Mouse (Mus musculus) hindbrain, embryonic 16.5 days (tissue): Measurements from ENCODE around the gene 2010111I01Rik. TPM values are rescaled to one million over a fixed set of nuclear protein-coding genes. Genes with fewer than 3 reads are reported as not detected.

ENCODE experiments used
- ATAC-seq: fragments of 200-750 bp; cut with Nextera tagmentation; 2 replicates; pipeline ENCODE4 v1.8.0; 2017; ENCODE audit warnings: moderate TSS enrichment, moderate library complexity
- H3K27ac ChIP-seq: fragments of 300-500 bp; sonication (generic); 2 replicates; pipeline ENCODE4 v1.5.1; 2014; ENCODE audit warnings: low read depth, mild to moderate bottlenecking, control low read depth, low read length, moderate library complexity
- H3K27me3 ChIP-seq: fragments of 300-500 bp; sonication (generic); replicated peaks from 2 replicates; pipeline ENCODE4 v1.6.1; 2014; ENCODE audit warnings: low read length; ENCODE audit not compliant: control insufficient read depth, insufficient read depth
- H3K36me3 ChIP-seq: fragments of 300-500 bp; sonication (generic); 2 replicates; pipeline ENCODE4 v1.6.1; 2014; ENCODE audit warnings: mild to moderate bottlenecking, low read length, moderate library complexity, mixed read lengths; ENCODE audit not compliant: control insufficient read depth, insufficient read depth
- H3K4me1 ChIP-seq: fragments of 300-500 bp; sonication (generic); 2 replicates; pipeline ENCODE4 v1.6.1; 2014; ENCODE audit warnings: low read depth, low read length; ENCODE audit not compliant: control insufficient read depth, insufficient read depth
- H3K4me2 ChIP-seq: fragments of 300-500 bp; sonication (generic); 2 replicates; pipeline ENCODE4 v1.6.1; 2014; ENCODE audit warnings: mild to moderate bottlenecking, low read length, control low read depth, moderate library complexity
- H3K4me3 ChIP-seq: fragments of 300-500 bp; sonication (generic); 2 replicates; pipeline ENCODE4 v1.5.1; 2014; ENCODE audit warnings: mild to moderate bottlenecking, low read length, control low read depth, moderate library complexity
- H3K9ac ChIP-seq: fragments of 300-500 bp; sonication (generic); 2 replicates; pipeline ENCODE4 v1.6.1; 2014; ENCODE audit warnings: low read depth, mild to moderate bottlenecking, control low read depth, low read length, moderate library complexity
- H3K9me3 ChIP-seq: fragments of 300-500 bp; sonication (generic); 2 replicates; pipeline ENCODE4 v1.6.1; 2014; ENCODE audit warnings: mild to moderate bottlenecking, low read length, moderate library complexity; ENCODE audit not compliant: control insufficient read depth
- WGBS: fragments of 180-500 bp; shearing (Covaris S2); extraction: QIAGEN DNeasy Blood & Tissue Kit; methylation state at CpG from one replicate; pipeline ENCODE4 v1.1.7; 2014; 5-methylcytosine and 5-hydroxymethylcytosine counted together
- polyA plus RNA-seq: library from polyadenylated mRNA; unstranded; fragments of >200 nt; fragmentation: Nextera tagmentation; extraction: Ambion mirVana; gene quantifications from 2 replicates; pipeline ENCODE4 v1.2.1, GENCODE M21; 2015

The 2010111I01Rik gene
- polyA plus RNA-seq, 1 experiment from 2014 or later: 28.6 TPM

GRCm38 (mm10) chr13:63316407-63316806 is 351.7 kb downstream of the 2010111I01Rik start:
- H3K4me2 ChIP-seq: no peak overlapping the region
- 93% methylated on average over 5 of the region's 5 CpGs for WGBS
- no peaks in the 10 kb centered on the region for H3K27me3 ChIP-seq
- no peak overlapping the region for H3K9ac ChIP-seq
- 0 out of 2 replicates have a peak, but pooled peaks cover 2% of the 10 kb centered on the region for H3K36me3 ChIP-seq
- H3K27ac ChIP-seq: no peak overlapping the region
- H3K9me3 ChIP-seq: no peaks in the 10 kb centered on the region
- no peaks in the 10 kb centered on the region for H3K4me1 ChIP-seq
- H3K4me3 ChIP-seq: no peak overlapping the region
- ATAC-seq: no peak

GRCm38 (mm10) chr13:63317681-63318104 is 353.0 kb downstream of the 2010111I01Rik start:
- Histone ChIP-seq H3K9ac (no peak overlapping the region), H3K36me3 (no peaks in the 10 kb centered on the region), H3K27me3 (no peaks in the 10 kb centered on the region), H3K4me1 (no peaks in the 10 kb centered on the region), H3K9me3 (no peaks in the 10 kb centered on the region), H3K4me3 (no peak overlapping the region), H3K27ac (no peak overlapping the region), H3K4me2 (no peak overlapping the region)
- 47% methylated on average over 7 of the region's 7 CpGs for WGBS
- peak; percentile 64; the same call in 1 of the 2 replicates for ATAC-seq

GRCm38 (mm10) chr13:63319814-63320213 is 355.1 kb downstream of the 2010111I01Rik start:
- no peak for ATAC-seq
- H3K4me2 ChIP-seq: no peak overlapping the region
- H3K4me3 ChIP-seq: no peak overlapping the region
- 92% methylated on average over 7 of the region's 7 CpGs for WGBS
- H3K9ac ChIP-seq: no peak overlapping the region
- H3K9me3 ChIP-seq: no peaks in the 10 kb centered on the region
- no peaks in the 10 kb centered on the region for H3K36me3 ChIP-seq
- H3K27ac ChIP-seq: no peak overlapping the region
- no peaks in the 10 kb centered on the region for H3K27me3 ChIP-seq
- no peaks in the 10 kb centered on the region; the same call in 1 of the 2 replicates for H3K4me1 ChIP-seq

- WGBS: 71% methylated on average over 5 of the region's 5 CpGs
- Histone ChIP-seq H3K4me2 (no peak overlapping the region), H3K4me3 (no peak overlapping the region), H3K36me3 (no peaks in the 10 kb centered on the region), H3K9me3 (no peaks in the 10 kb centered on the region), H3K9ac (no peak overlapping the region), H3K27ac (no peak overlapping the region), H3K27me3 (no peaks in the 10 kb centered on the region), H3K4me1 (no peaks in the 10 kb centered on the region; the same call in 1 of the 2 replicates)
- no peak for ATAC-seq
Observed at GRCm38 (mm10) chr13:63321689-63322088, 357.0 kb downstream of the 2010111I01Rik start.

- Histone ChIP-seq H3K9me3 (no peaks in the 10 kb centered on the region), H3K4me1 (no peaks in the 10 kb centered on the region; the same call in 1 of the 2 replicates), H3K4me3 (no peak overlapping the region), H3K27ac (no peak overlapping the region), H3K4me2 (no peak overlapping the region), H3K9ac (no peak overlapping the region), H3K27me3 (no peaks in the 10 kb centered on the region), H3K36me3 (no peaks in the 10 kb centered on the region)
- WGBS: 87% methylated on average over 6 of the region's 6 CpGs
- no peak for ATAC-seq
Observed at GRCm38 (mm10) chr13:63322756-63323155, 358.1 kb downstream of the 2010111I01Rik start.

GRCm38 (mm10) chr13:63323286-63324075 is 358.8 kb downstream of the 2010111I01Rik start:
- no peaks in the 10 kb centered on the region for H3K27me3 ChIP-seq
- H3K27ac ChIP-seq: no peak overlapping the region
- H3K4me2 ChIP-seq: no peak overlapping the region
- no peaks in the 10 kb centered on the region; the same call in 1 of the 2 replicates for H3K4me1 ChIP-seq
- no peaks in the 10 kb centered on the region for H3K36me3 ChIP-seq
- H3K9ac ChIP-seq: no peak overlapping the region
- ATAC-seq: peak; percentile 48; the same call in 1 of the 2 replicates
- 72% methylated on average over 9 of the region's 9 CpGs for WGBS
- no peak overlapping the region for H3K4me3 ChIP-seq
- H3K9me3 ChIP-seq: no peaks in the 10 kb centered on the region

GRCm38 (mm10) chr13:63324311-63324710 is 359.6 kb downstream of the 2010111I01Rik start:
- no peaks in the 10 kb centered on the region for H3K9me3 ChIP-seq
- no peaks in the 10 kb centered on the region; the same call in 1 of the 2 replicates for H3K4me1 ChIP-seq
- H3K27me3 ChIP-seq: no peaks in the 10 kb centered on the region
- WGBS: 74% methylated on average over 3 of the region's 3 CpGs
- H3K27ac ChIP-seq: no peak overlapping the region
- ATAC-seq: no peak
- H3K9ac ChIP-seq: no peak overlapping the region
- H3K4me2 ChIP-seq: no peak overlapping the region
- no peaks in the 10 kb centered on the region for H3K36me3 ChIP-seq
- no peak overlapping the region for H3K4me3 ChIP-seq

- H3K27me3 ChIP-seq: no peaks in the 10 kb centered on the region
- peak overlapping the region; percentile 27; the same call in 1 of the 2 replicates for H3K27ac ChIP-seq
- 82% methylated on average over 10 of the region's 10 CpGs for WGBS
Observed at GRCm38 (mm10) chr13:63324978-63325848, 360.5 kb downstream of the 2010111I01Rik start.

GRCm38 (mm10) chr13:63326015-63326414 is 361.3 kb downstream of the 2010111I01Rik start:
- H3K27ac ChIP-seq: no peak overlapping the region
- H3K9ac ChIP-seq: no peak overlapping the region
- 87% methylated on average over 2 of the region's 2 CpGs for WGBS
- no peaks in the 10 kb centered on the region for H3K9me3 ChIP-seq
- no peak overlapping the region for H3K4me2 ChIP-seq
- H3K4me3 ChIP-seq: no peak overlapping the region
- no peaks in the 10 kb centered on the region for H3K27me3 ChIP-seq
- no peak for ATAC-seq
- H3K4me1 ChIP-seq: peaks cover 4% of the 10 kb centered on the region
- no peaks in the 10 kb centered on the region for H3K36me3 ChIP-seq

More at GRCm38 (mm10) chr13:63324978-63325848, 360.5 kb downstream of the 2010111I01Rik start:
- ATAC-seq: no peak
- H3K9ac ChIP-seq: no peak overlapping the region
- H3K36me3 ChIP-seq: no peaks in the 10 kb centered on the region
- H3K4me3 ChIP-seq: no peak overlapping the region
- no peaks in the 10 kb centered on the region for H3K9me3 ChIP-seq
- no peak overlapping the region for H3K4me2 ChIP-seq
- peaks cover 4% of the 10 kb centered on the region for H3K4me1 ChIP-seq
